Mouse (Mus musculus) myocyte (in vitro differentiated cells): ENCODE measurements around the gene Pate2. TPM values are rescaled to one million over a fixed set of nuclear protein-coding genes. Genes with fewer than 3 reads are reported as not detected.

Experiments used
- H3K27me3 ChIP-seq: one replicate; pipeline ENCODE4 v1.6.1; 2011; ENCODE audit not compliant: control insufficient read depth, insufficient read depth, insufficient read length
- H3K36me3 ChIP-seq: one replicate; pipeline ENCODE4 v1.6.1; 2011; ENCODE audit not compliant: control insufficient read depth, insufficient read depth
- H3K4me2 ChIP-seq: one replicate; pipeline ENCODE4 v1.6.1; 2011; ENCODE audit warnings: low read depth, control low read depth
- H3K4me3 ChIP-seq: one replicate; pipeline ENCODE4 v1.5.1; 2011; ENCODE audit warnings: mild to moderate bottlenecking, control low read depth, moderate library complexity
- H3K79me2 ChIP-seq: one replicate; pipeline ENCODE4 v1.6.1; 2011; ENCODE audit not compliant: control insufficient read depth, insufficient read depth
- H3ac ChIP-seq: one replicate; pipeline ENCODE4 v1.6.1; 2011; ENCODE audit not compliant: control insufficient read depth, insufficient read length
- CEBPB ChIP-seq: IDR thresholded peaks from 2 replicates; pipeline ENCODE4 v1.6.1; 2011; ENCODE audit warnings: mild to moderate bottlenecking, moderate library complexity; ENCODE audit not compliant: poor library complexity, insufficient read depth, severe bottlenecking
- E2F4 ChIP-seq: IDR thresholded peaks from one replicate; pipeline ENCODE4 v1.6.1; 2011; ENCODE audit warnings: mild to moderate bottlenecking, control low read depth, moderate library complexity; ENCODE audit not compliant: insufficient read depth
- MAX ChIP-seq: IDR thresholded peaks from one replicate; pipeline ENCODE4 v1.6.1; 2011; ENCODE audit warnings: low read depth, mild to moderate bottlenecking, control low read depth
- MYOD1 ChIP-seq, 3 experiments: IDR thresholded peaks; one replicate each; pipeline ENCODE4 v1.6.1; 2011; ENCODE audit warnings: control low read depth in 2 of 3, low read depth in 2 of 3, mild to moderate bottlenecking in 2 of 3, moderate library complexity in 1 of 3; ENCODE audit not compliant: insufficient read length in 2 of 3, control insufficient read depth in 1 of 3
- MYOG ChIP-seq, 3 experiments: IDR thresholded peaks; one replicate each; pipeline ENCODE4 v1.6.1; 2011; ENCODE audit warnings: control low read depth in 2 of 3, low read depth in 2 of 3, mild to moderate bottlenecking in 2 of 3; ENCODE audit not compliant: insufficient read length in 2 of 3, control insufficient read depth in 1 of 3, insufficient read depth in 1 of 3
- POLR2A ChIP-seq: IDR thresholded peaks from one replicate; pipeline ENCODE4 v1.6.1; 2011; ENCODE audit warnings: low read depth, mild to moderate bottlenecking, control low read depth, moderate library complexity; ENCODE audit not compliant: insufficient read length
- POLR2AphosphoS2 ChIP-seq: IDR thresholded peaks from one replicate; pipeline ENCODE4 v1.6.1; 2011; ENCODE audit warnings: low read depth, control low read depth; ENCODE audit not compliant: insufficient read length
- REST ChIP-seq: IDR thresholded peaks from one replicate; pipeline ENCODE4 v1.6.1; 2011; ENCODE audit warnings: mild to moderate bottlenecking, control low read depth, moderate library complexity; ENCODE audit not compliant: insufficient read depth, insufficient read length
- SRF ChIP-seq: IDR thresholded peaks from one replicate; pipeline ENCODE4 v1.6.1; 2011; ENCODE audit warnings: low read depth; ENCODE audit not compliant: control insufficient read depth, insufficient read length
- TCF12 ChIP-seq: IDR thresholded peaks from one replicate; pipeline ENCODE4 v1.6.1; 2011; ENCODE audit warnings: mild to moderate bottlenecking, control low read depth; ENCODE audit not compliant: poor library complexity, insufficient read depth, severe bottlenecking
- TCF3 ChIP-seq: IDR thresholded peaks from one replicate; pipeline ENCODE4 v1.6.1; 2011; ENCODE audit warnings: low read depth, control low read depth; ENCODE audit not compliant: insufficient read length
- USF1 ChIP-seq: IDR thresholded peaks from one replicate; pipeline ENCODE4 v1.6.1; 2011; ENCODE audit warnings: low read depth, mild to moderate bottlenecking, control low read depth, moderate library complexity
- polyA plus RNA-seq: library from polyadenylated mRNA; unstranded; fragments of >200 nt; fragmentation: generic; extraction: Trizol; gene quantifications from one replicate; pipeline ENCODE4 v1.2.1, GENCODE M21; 2012; ENCODE audit warnings: missing spikeins

Pate2 gene
- polyA plus RNA-seq, 1 experiment: 0.24 TPM

DNA sequence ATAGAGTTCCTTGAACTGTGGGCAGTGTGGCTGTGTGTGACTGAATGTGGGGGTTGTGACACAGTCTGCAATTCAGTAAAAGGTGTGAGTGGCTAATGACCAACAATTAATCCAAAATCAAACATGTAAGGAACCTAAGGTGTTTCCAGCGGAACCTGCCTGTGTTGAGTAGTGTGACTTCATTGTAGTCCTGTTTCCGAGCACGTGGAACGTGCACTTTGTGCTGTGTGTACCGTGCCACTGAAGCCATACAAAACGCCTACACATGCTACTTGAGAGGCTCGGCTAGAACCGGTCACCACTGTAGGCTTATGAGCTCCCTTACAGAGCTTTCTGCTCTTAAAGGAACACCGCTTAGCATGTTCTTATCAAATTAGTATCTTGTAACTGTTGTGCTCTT, 21.6 kb upstream of the Pate2 start:
- no peaks in the 10 kb centered on the region for H3K36me3 ChIP-seq
- TF ChIP-seq MAX: no peak
- TF ChIP-seq POLR2A: no peak
- no peak for TF ChIP-seq TCF3
- TF ChIP-seq MYOD1 (IDR thresholded peaks at IDR 0.05; ENCODE audit: control insufficient read depth in 1 of 3, insufficient read length in 2 of 3, low read depth in 2 of 3): no peak
- no peak for TF ChIP-seq TCF12
- TF ChIP-seq MYOG (IDR thresholded peaks at IDR 0.05; ENCODE audit: control insufficient read depth in 1 of 3, insufficient read depth in 1 of 3, insufficient read length in 2 of 3, low read depth in 2 of 3): no peak
- TF ChIP-seq REST: no peak
- TF ChIP-seq POLR2AphosphoS2: no peak
- TF ChIP-seq SRF: no peak
- no peak for TF ChIP-seq USF1
- no peak for TF ChIP-seq E2F4
- no peak for TF ChIP-seq CEBPB
- no peaks in the 10 kb centered on the region for H3K79me2 ChIP-seq
- peaks cover 9% of the 10 kb centered on the region for H3K27me3 ChIP-seq
- H3K4me3 ChIP-seq: no peak overlapping the region
- H3K4me2 ChIP-seq: no peak overlapping the region
- no peak overlapping the region for H3ac ChIP-seq

GRCm38 (mm10) chr9:35556494-35557102, 13.5 kb upstream of the Pate2 start:
- no peak for TF ChIP-seq MYOD1 (IDR thresholded peaks at IDR 0.05; ENCODE audit: control insufficient read depth in 1 of 3, insufficient read length in 2 of 3, low read depth in 2 of 3)
- TF ChIP-seq USF1: no peak
- no peak for TF ChIP-seq SRF
- TF ChIP-seq REST: no peak
- TF ChIP-seq TCF12: no peak
- no peak for TF ChIP-seq E2F4
- TF ChIP-seq POLR2A: no peak
- TF ChIP-seq POLR2AphosphoS2: no peak
- no peak for TF ChIP-seq CEBPB
- no peak for TF ChIP-seq MAX
- TF ChIP-seq TCF3: no peak
- TF ChIP-seq MYOG (IDR thresholded peaks at IDR 0.05; ENCODE audit: control insufficient read depth in 1 of 3, insufficient read depth in 1 of 3, insufficient read length in 2 of 3, low read depth in 2 of 3): no peak
- Histone ChIP-seq H3K36me3 (peaks cover 7% of the 10 kb centered on the region), H3K27me3 (peaks cover 39% of the 10 kb centered on the region), H3K79me2 (peaks cover 22% of the 10 kb centered on the region), H3ac (no peak overlapping the region), H3K4me3 (no peak overlapping the region), H3K4me2 (no peak overlapping the region)

GRCm38 (mm10) chr9:35558257-35559008, 11.7 kb upstream of the Pate2 start, which contains the start of the genes Ddx25 and Pus3:
Gene Ddx25 (minus strand): TSS chr9:35558528.
Gene Pus3 (plus strand): TSS chr9:35558595.
- peak within 1 kb of the TSS; percentile 97 for H3K4me2 ChIP-seq
- peaks cover 40% of the 10 kb centered on the region for H3K79me2 ChIP-seq
- H3K27me3 ChIP-seq: peaks cover 31% of the 10 kb centered on the region
- peaks cover 20% of the 10 kb centered on the region for H3K36me3 ChIP-seq
- H3ac ChIP-seq: no peak within 1 kb of the TSS
- peak within 1 kb of the TSS; percentile 42 for H3K4me3 ChIP-seq
- TF ChIP-seq POLR2A (no peak), SRF (no peak), USF1 (no peak), MYOD1 (IDR thresholded peaks at IDR 0.05; ENCODE audit: control insufficient read depth in 1 of 3, insufficient read length in 2 of 3, low read depth in 2 of 3) (no peak), MAX (no peak), E2F4 (no peak), POLR2AphosphoS2 (no peak), TCF3 (no peak), REST (no peak), CEBPB (no peak)

- peaks cover 48% of the 10 kb centered on the region for H3K79me2 ChIP-seq
- peaks cover 28% of the 10 kb centered on the region for H3K36me3 ChIP-seq
- H3K27me3 ChIP-seq: peaks cover 23% of the 10 kb centered on the region
- H3ac ChIP-seq: no peak overlapping the region
- H3K4me3 ChIP-seq: peak overlapping the region; percentile 42
- peak overlapping the region; percentile 97 for H3K4me2 ChIP-seq
- TF ChIP-seq CEBPB: 0 out of 2 replicates have a peak, but pooled peaks have one; percentile 18
- peak; percentile 62 for TF ChIP-seq REST
- no peak for TF ChIP-seq POLR2AphosphoS2
- peak; percentile 61 for TF ChIP-seq POLR2A
Measured at GRCm38 (mm10) chr9:35559009-35559890, 10.8 kb upstream of the Pate2 start.
